Comparison of ENCODE assay signal across 12 mouse cellular contexts in genomic region chr15:78863852-78864253, GRCm38 (mm10). TPM values are rescaled to one million over a fixed set of nuclear protein-coding genes. Genes with fewer than 3 reads are reported as not detected.
DNase-seq lines count a peak whose midpoint lies in the region; ATAC-seq and TF ChIP-seq lines count a peak whose summit lies in the region.
"Had no signal": no experiment of that assay in that cellular context is flagged by ENCODE, and none has a peak within 500 bp of the region (broad histone marks: within the 10 kb centered on the region; RNA-seq: fewer than 3 reads in every experiment).

No protein-coding gene starts in this region.

- H3K4me2 ChIP-seq in liver, embryonic 13.5 days: 0 out of 2 replicates have a peak overlapping the region, but pooled peaks have one; percentile 4
- no peak overlapping the region for H3K4me2 ChIP-seq in embryonic facial prominence, embryonic 14.5 days (ENCODE audit: low read depth, low read length)
- no peak overlapping the region for H3K4me2 ChIP-seq in lung, postnatal 0 days (replicated peaks; ENCODE audit: low read depth, low read length)
- H3K4me2 ChIP-seq: hindbrain, embryonic 13.5 days had no signal

- 30% methylated on average over 13 of the region's 13 CpGs for WGBS in liver, embryonic 13.5 days (ENCODE audit: insufficient replicate concordance)
- 41% methylated on average over 13 of the region's 13 CpGs for WGBS in embryonic facial prominence, embryonic 14.5 days
- 45% methylated on average over 13 of the region's 13 CpGs for WGBS in lung, postnatal 0 days

- H3K4me1 ChIP-seq in liver, embryonic 13.5 days (replicated peaks): peaks cover 22% of the 10 kb centered on the region
- no peaks in the 10 kb centered on the region for H3K4me1 ChIP-seq in embryonic facial prominence, embryonic 14.5 days (ENCODE audit: control insufficient read depth, insufficient read depth, low read length)
- H3K4me1 ChIP-seq in lung, postnatal 0 days (ENCODE audit: insufficient read depth, low read depth, low read length): peaks cover 14% of the 10 kb centered on the region; the same call in 1 of the 2 replicates
- H3K4me1 ChIP-seq: hindbrain, embryonic 13.5 days had no signal

- 0 out of 2 replicates have a peak, but pooled peaks cover 3% of the 10 kb centered on the region for H3K27me3 ChIP-seq in liver, embryonic 13.5 days
- H3K27me3 ChIP-seq in embryonic facial prominence, embryonic 14.5 days (replicated peaks; ENCODE audit: control insufficient read depth, insufficient read depth, low read length): no peaks in the 10 kb centered on the region
- no peaks in the 10 kb centered on the region for H3K27me3 ChIP-seq in lung, postnatal 0 days (replicated peaks; ENCODE audit: insufficient read depth, low read length)
- H3K27me3 ChIP-seq: hindbrain, embryonic 13.5 days; Patski had no signal

- H3K9ac ChIP-seq in liver, embryonic 13.5 days: no peak overlapping the region
- H3K9ac ChIP-seq in embryonic facial prominence, embryonic 14.5 days (ENCODE audit: low read depth, low read length): 0 out of 2 replicates have a peak overlapping the region, but pooled peaks have one; percentile 2
- H3K9ac ChIP-seq in lung, postnatal 0 days (replicated peaks; ENCODE audit: low read depth): no peak overlapping the region
- H3K9ac ChIP-seq: hindbrain, embryonic 13.5 days had no signal

- no peak overlapping the region for H3K27ac ChIP-seq in liver, embryonic 13.5 days
- no peak overlapping the region for H3K27ac ChIP-seq in embryonic facial prominence, embryonic 14.5 days (replicated peaks; ENCODE audit: low read depth, low read length)
- 0 out of 2 replicates have a peak overlapping the region, but pooled peaks have one; percentile 20 for H3K27ac ChIP-seq in lung, postnatal 0 days (ENCODE audit: low read length)
- H3K27ac ChIP-seq: hindbrain, embryonic 13.5 days had no signal

- ATAC-seq in liver, embryonic 13.5 days (ENCODE audit: low read depth): no peak
- peak; percentile 3; the same call in 1 of the 2 replicates for ATAC-seq in embryonic facial prominence, embryonic 14.5 days (ENCODE audit: low read depth)
- no peak for ATAC-seq in lung, postnatal 0 days
- ATAC-seq: midbrain, embryonic 16.5 days; Patski had no signal

- no peak for DNase-seq in liver, embryonic 13.5 days
- no peak for DNase-seq in liver
- no peak for DNase-seq in embryonic facial prominence, embryonic 14.5 days (ENCODE audit: low spot score)
- peak; percentile 52 for DNase-seq in lung, postnatal 0 days (ENCODE audit: low spot score)
- DNase-seq in thymus, postnatal 14 days: peak; percentile 57
- no peak for DNase-seq in adrenal gland, postnatal 10 days
- no peak for DNase-seq in left cerebral cortex, postnatal 36 days (ENCODE audit: low spot score in 2 of 2)

- no peaks in the 10 kb centered on the region for H3K36me3 ChIP-seq in liver, embryonic 13.5 days
- H3K36me3 ChIP-seq in embryonic facial prominence, embryonic 14.5 days (ENCODE audit: control insufficient read depth, insufficient read depth, low read length): no peaks in the 10 kb centered on the region
- no peaks in the 10 kb centered on the region for H3K36me3 ChIP-seq in lung, postnatal 0 days (ENCODE audit: insufficient read depth, low read length)
- H3K36me3 ChIP-seq: hindbrain, embryonic 13.5 days had no signal

- H3K9me3 ChIP-seq in liver, embryonic 13.5 days (replicated peaks): no peaks in the 10 kb centered on the region
- H3K9me3 ChIP-seq in embryonic facial prominence, embryonic 14.5 days (ENCODE audit: control insufficient read depth, low read length): no peaks in the 10 kb centered on the region
- H3K9me3 ChIP-seq in lung, postnatal 0 days (ENCODE audit: low read length): no peaks in the 10 kb centered on the region
- H3K9me3 ChIP-seq: hindbrain, embryonic 13.5 days had no signal

- TF ChIP-seq EP300 in lung, postnatal 0 days (IDR thresholded peaks at IDR 0.05): no peak

- TF ChIP-seq CTCF in lung, postnatal 0 days (IDR thresholded peaks at IDR 0.05): no peak

- intact Hi-C loops in left cerebral cortex, postnatal 36 days (cut with DNase I): no loop called here

- H3K4me3 ChIP-seq in liver, embryonic 13.5 days (replicated peaks): no peak overlapping the region
- H3K4me3 ChIP-seq in embryonic facial prominence, embryonic 14.5 days (ENCODE audit: low read depth, low read length): no peak overlapping the region
- no peak overlapping the region for H3K4me3 ChIP-seq in lung, postnatal 0 days (ENCODE audit: low read depth, low read length)
- H3K4me3 ChIP-seq: hindbrain, embryonic 13.5 days had no signal

RNA-seq across cellular contexts. Expression of gene Lgals2, which starts 8.5 kb away (rescaled TPM):
- polyA plus RNA-seq in liver, embryonic 13.5 days (2015; fragmentation: Nextera tagmentation; extraction: Ambion mirVana): 10.0 and 13.7 TPM in 2 replicates
- polyA plus RNA-seq in embryonic facial prominence, embryonic 14.5 days (2014; fragmentation: Nextera tagmentation; extraction: Ambion mirVana): 0.89 and 1.4 TPM in 2 replicates
- polyA plus RNA-seq in lung, postnatal 0 days (2015; fragmentation: Nextera tagmentation; extraction: Ambion mirVana): 1.6 and 2.4 TPM in 2 replicates
- 1 to 10 TPM; 1.8 to 5.1 TPM for total RNA-seq in adrenal gland, postnatal 10 days (2021)
- not detected for total RNA-seq in left cerebral cortex, postnatal 36 days (2021)
- total RNA-seq: gastrocnemius, postnatal 4 days; left cerebral cortex, adult 18-20 months had no signal
- polyA plus RNA-seq: hindbrain, embryonic 13.5 days; midbrain, embryonic 16.5 days had no signal

RNA-seq across cellular contexts. Expression of gene Gga1, which starts 13.1 kb away (rescaled TPM):
- 20.7 and 23.7 TPM in 2 replicates for polyA plus RNA-seq in liver, embryonic 13.5 days (2015; fragmentation: Nextera tagmentation; extraction: Ambion mirVana)
- 42.5 and 46.9 TPM in 2 replicates for polyA plus RNA-seq in embryonic facial prominence, embryonic 14.5 days (2014; fragmentation: Nextera tagmentation; extraction: Ambion mirVana)
- 49.7 and 51.5 TPM in 2 replicates for polyA plus RNA-seq in lung, postnatal 0 days (2015; fragmentation: Nextera tagmentation; extraction: Ambion mirVana)
- total RNA-seq in adrenal gland, postnatal 10 days (2021): 10 to 100 TPM; 48.8 to 50.6 TPM
- total RNA-seq in left cerebral cortex, postnatal 36 days (2021): 10 to 100 TPM; 57.6 to 65.0 TPM

RNA-seq across cellular contexts. Expression of gene Cdc42ep1, which starts 21.4 kb away (rescaled TPM):
- polyA plus RNA-seq in liver, embryonic 13.5 days (2015; fragmentation: Nextera tagmentation; extraction: Ambion mirVana): 9.5 and 10.8 TPM in 2 replicates
- 30.8 and 36.1 TPM in 2 replicates for polyA plus RNA-seq in embryonic facial prominence, embryonic 14.5 days (2014; fragmentation: Nextera tagmentation; extraction: Ambion mirVana)
- polyA plus RNA-seq in lung, postnatal 0 days (2015; fragmentation: Nextera tagmentation; extraction: Ambion mirVana): 107 and 109 TPM in 2 replicates
- 10 to 100 TPM; 40.9 to 48.6 TPM for total RNA-seq in adrenal gland, postnatal 10 days (2021)
- total RNA-seq in left cerebral cortex, postnatal 36 days (2021): 10 to 100 TPM; 14.4 to 16.5 TPM

RNA-seq across cellular contexts. Expression of gene Gm49510, which starts 35.6 kb away (rescaled TPM):
- 0.15 and 0.16 TPM in 2 replicates for polyA plus RNA-seq in liver, embryonic 13.5 days (2015; fragmentation: Nextera tagmentation; extraction: Ambion mirVana)
- polyA plus RNA-seq in embryonic facial prominence, embryonic 14.5 days (2014; fragmentation: Nextera tagmentation; extraction: Ambion mirVana): 0.58 and 0.98 TPM in 2 replicates
- 0.10 and 0.42 TPM in 2 replicates for polyA plus RNA-seq in lung, postnatal 0 days (2015; fragmentation: Nextera tagmentation; extraction: Ambion mirVana)
- not detected for total RNA-seq in adrenal gland, postnatal 10 days (2021)
- under 1 TPM in 1 of 2 experiments, not detected in 1; 0.97 TPM for total RNA-seq in left cerebral cortex, postnatal 36 days (2021)
- total RNA-seq: gastrocnemius, postnatal 4 days had no signal
- polyA plus RNA-seq: hindbrain, embryonic 13.5 days; midbrain, embryonic 16.5 days had no signal

RNA-seq across cellular contexts. Expression of gene Sh3bp1, which starts 35.7 kb away (rescaled TPM):
- polyA plus RNA-seq in liver, embryonic 13.5 days (2015; fragmentation: Nextera tagmentation; extraction: Ambion mirVana): 17.7 and 22.2 TPM in 2 replicates
- polyA plus RNA-seq in embryonic facial prominence, embryonic 14.5 days (2014; fragmentation: Nextera tagmentation; extraction: Ambion mirVana): 40.8 and 44.1 TPM in 2 replicates
- 12.7 and 12.8 TPM in 2 replicates for polyA plus RNA-seq in lung, postnatal 0 days (2015; fragmentation: Nextera tagmentation; extraction: Ambion mirVana)
- 10 to 100 TPM; 11.7 to 17.1 TPM for total RNA-seq in adrenal gland, postnatal 10 days (2021)
- total RNA-seq in left cerebral cortex, postnatal 36 days (2021): 10 to 100 TPM; 23.7 to 31.5 TPM

Comparison
In these comparisons a context has a peak if more than half of its experiments do, and no peak if none do; other contexts are left out.
1. DNase-seq: peak in lung, postnatal 0 days (single experiment) and thymus, postnatal 14 days (single experiment); none in liver, embryonic 13.5 days (single experiment), liver (single experiment), embryonic facial prominence, embryonic 14.5 days (single experiment), adrenal gland, postnatal 10 days (single experiment) and left cerebral cortex, postnatal 36 days (0 of 2).